Comparison of ENCODE assay signal across 21 mouse cellular contexts in genomic region chr9:32448766-32449165, GRCm38 (mm10).
DNase-seq lines count a peak whose midpoint lies in the region; ATAC-seq lines count a peak whose summit lies in the region.
"Had no signal": no experiment of that assay in that cellular context is flagged by ENCODE, and none has a peak within 500 bp of the region (broad histone marks: within the 10 kb centered on the region; RNA-seq: fewer than 3 reads in every experiment).

No protein-coding gene starts in this region.

- ATAC-seq in cerebellum, adult (ENCODE audit: insufficient number of reproducible peaks, low FRiP score, low TSS enrichment): no peak
- ATAC-seq: activated CD4-positive, CD25-positive, alpha-beta regulatory T cell, adult 4 months; CD4-positive, CD25-positive, alpha-beta regulatory T cell, adult 4 months; Patski had no signal

- DNase-seq in cerebellum, postnatal 10 days: peak; percentile 38 to 54
- DNase-seq in cerebellum, adult 9-10 months: no peak
- DNase-seq in cerebellum, postnatal 14 days: peak; percentile 41 to 63
- DNase-seq in cerebellum, postnatal 4 days (ENCODE audit: low spot score in 2 of 2): no peak
- DNase-seq in cerebellum, postnatal 25 days: peak; percentile 42 to 49
- DNase-seq in cerebellum, postnatal 36 days: peak; percentile 8 to 15
- no peak for DNase-seq in cerebellum, adult 8-10 months
- DNase-seq: adrenal gland, adult 2 months; adrenal gland, adult 8-10 months; adrenal gland, postnatal 10 days; adrenal gland, postnatal 14 days; adrenal gland, postnatal 25 days; adrenal gland, postnatal 36 days; B cell, adult 2 months; cerebellum, adult 11 months; cerebellum, adult 11-12 months; cerebellum, adult 18-20 months had no signal

Comparison
In these comparisons a context has a peak if more than half of its experiments do, and no peak if none do; other contexts are left out.
1. DNase-seq: peak in cerebellum, postnatal 10 days (2 of 2), cerebellum, postnatal 14 days (2 of 2), cerebellum, postnatal 25 days (2 of 2) and cerebellum, postnatal 36 days (2 of 2); none in cerebellum, adult 9-10 months (single experiment), cerebellum, postnatal 4 days (0 of 2) and cerebellum, adult 8-10 months (single experiment).